Mouse (Mus musculus) midbrain, postnatal 0 days (tissue): ENCODE measurements around the gene Khdc1c. TPM values are rescaled to one million over a fixed set of nuclear protein-coding genes. Genes with fewer than 3 reads are reported as not detected.

Source experiments
- ATAC-seq: fragments of 200-750 bp; cut with Nextera tagmentation; 2 replicates; pipeline ENCODE4 v1.8.0; 2017; ENCODE audit warnings: moderate number of reproducible peaks, mild to moderate bottlenecking, moderate TSS enrichment, moderate library complexity; ENCODE audit not compliant: low FRiP score
- DNase-seq: peaks from one replicate; pipeline ENCODE4 v3.0.0-alpha.2; 2015; ENCODE audit warnings: low spot score
- H3K27ac ChIP-seq: fragments of 300-500 bp; sonication (generic); 2 replicates; pipeline ENCODE4 v1.5.1; 2014; ENCODE audit warnings: low read depth, mild to moderate bottlenecking, low read length, mixed read lengths
- H3K27me3 ChIP-seq: fragments of 300-500 bp; sonication (generic); 2 replicates; pipeline ENCODE4 v1.6.1; 2014; ENCODE audit warnings: low read length, control low read depth, mixed read lengths; ENCODE audit not compliant: insufficient read depth
- H3K36me3 ChIP-seq: fragments of 300-500 bp; sonication (generic); 2 replicates; pipeline ENCODE4 v1.6.1; 2014; ENCODE audit warnings: low read length, control low read depth, mixed read lengths; ENCODE audit not compliant: insufficient read depth
- H3K4me1 ChIP-seq: fragments of 300-500 bp; sonication (generic); 2 replicates; pipeline ENCODE4 v1.6.1; 2014; ENCODE audit warnings: mild to moderate bottlenecking, control low read depth, antibody characterized with exemption, low read length, mixed read lengths; ENCODE audit not compliant: insufficient read depth
- H3K4me2 ChIP-seq: fragments of 300-500 bp; sonication (generic); 2 replicates; pipeline ENCODE4 v1.6.1; 2014; ENCODE audit warnings: low read depth, mild to moderate bottlenecking, low read length, mixed read lengths; ENCODE audit not compliant: poor library complexity, severe bottlenecking
- H3K4me3 ChIP-seq: fragments of 300-500 bp; sonication (generic); 2 replicates; pipeline ENCODE4 v1.5.1; 2014; ENCODE audit warnings: low read depth, mild to moderate bottlenecking, low read length, moderate library complexity
- H3K9ac ChIP-seq: fragments of 300-500 bp; sonication (generic); replicated peaks from 2 replicates; pipeline ENCODE4 v1.6.1; 2014; ENCODE audit warnings: mild to moderate bottlenecking, low read length, moderate library complexity, mixed read lengths; ENCODE audit not compliant: poor library complexity, severe bottlenecking
- H3K9me3 ChIP-seq: fragments of 300-500 bp; sonication (generic); 2 replicates; pipeline ENCODE4 v1.6.1; 2016; ENCODE audit warnings: low read length, control low read depth
- CTCF ChIP-seq: IDR thresholded peaks from 2 replicates; pipeline ENCODE4 v1.5.1; 2016; ENCODE audit warnings: antibody characterized with exemption, mild to moderate bottlenecking
- polyA plus RNA-seq: library from polyadenylated mRNA; unstranded; fragments of >200 nt; fragmentation: Nextera tagmentation; extraction: Ambion mirVana; gene quantifications from 2 replicates; pipeline ENCODE4 v1.2.1, GENCODE M21; 2015
- total RNA-seq: library from RNA; depleted of rRNA; stranded (reverse); fragments of >200 nt; gene quantifications from 2 replicates; pipeline ENCODE4 v1.2.3, GENCODE M21; 2014; rRNA removed

Khdc1c gene
- total and polyA plus RNA-seq, 2 experiments from 2014 or later: not detected

DNA sequence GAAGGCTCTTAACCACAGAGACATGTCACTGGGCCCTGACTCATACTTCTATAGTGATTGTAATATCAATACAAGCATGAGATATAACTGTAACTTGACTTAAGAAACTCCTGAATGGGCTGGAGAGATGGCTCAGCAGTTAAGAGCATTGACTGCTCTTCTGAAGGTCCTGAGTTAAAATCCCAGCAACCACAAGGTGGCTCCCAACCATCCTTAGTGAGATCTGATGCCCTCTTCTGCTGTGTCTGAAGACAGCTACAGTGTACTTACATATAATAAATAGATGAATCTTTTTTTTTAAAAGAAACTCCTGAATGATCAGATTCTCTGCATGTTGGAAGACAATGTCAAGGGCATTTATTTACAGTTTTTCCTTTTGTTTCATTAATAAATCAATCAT lies 51.2 kb downstream of the Khdc1c start:
- no peaks in the 10 kb centered on the region for H3K27me3 ChIP-seq
- H3K36me3 ChIP-seq: no peaks in the 10 kb centered on the region
- H3K4me1 ChIP-seq: no peaks in the 10 kb centered on the region
- no peak overlapping the region for H3K4me2 ChIP-seq
- no peak overlapping the region for H3K9ac ChIP-seq
- peak; percentile 73 for TF ChIP-seq CTCF
- H3K4me3 ChIP-seq: no peak overlapping the region
- ATAC-seq: no peak
- H3K9me3 ChIP-seq: no peaks in the 10 kb centered on the region
- H3K27ac ChIP-seq: no peak overlapping the region
- DNase-seq: peak; percentile 61

Other genes starting within 250 kb of the Khdc1c start
- 10.0 and 15.7 TPM in 2 replicates for gene Tmem14a, start 149.8 kb upstream of the Khdc1c start, total RNA-seq
- gene Tmem14a, start 149.8 kb upstream of the Khdc1c start, polyA plus RNA-seq: 24.4 and 24.7 TPM in 2 replicates
- gene Gsta3, start 127.7 kb upstream of the Khdc1c start, total RNA-seq: 0.76 TPM in 1 of 2 replicates, not detected in the other
- gene Gsta3, start 127.7 kb upstream of the Khdc1c start, polyA plus RNA-seq: 0.52 and 0.53 TPM in 2 replicates
- not detected in 2 replicates for gene Khdc1a, start 18.7 kb upstream of the Khdc1c start, total RNA-seq
- not detected in 2 replicates for gene Khdc1a, start 18.7 kb upstream of the Khdc1c start, polyA plus RNA-seq
- not detected in 2 replicates for gene Khdc1b, start 15.2 kb downstream of the Khdc1c start, total RNA-seq
- gene Khdc1b, start 15.2 kb downstream of the Khdc1c start, polyA plus RNA-seq: 0.11 TPM in 1 of 2 replicates, not detected in the other